Mouse (Mus musculus) urinary bladder, adult 2 months (tissue): Measurements from ENCODE around the gene Vwa3b. TPM values are rescaled to one million over a fixed set of nuclear protein-coding genes. Genes with fewer than 3 reads are reported as not detected.

Experiments used
- DNase-seq: peaks from one replicate; pipeline ENCODE4 v3.0.0; 2022; ENCODE audit warnings: low spot score
- polyA plus RNA-seq: library from polyadenylated mRNA; depleted of rRNA; stranded (reverse); fragments of >200 nt; gene quantifications from 2 replicates; pipeline ENCODE4 v1.2.3, GENCODE M21; 2012

Vwa3b gene
- polyA plus RNA-seq, 1 experiment, result 1.0 TPM

- DNase-seq, result no peak
These were observed 14.7 kb upstream of the Vwa3b start for GRCm38 (mm10) chr1:37011626-37012209.

DNA sequence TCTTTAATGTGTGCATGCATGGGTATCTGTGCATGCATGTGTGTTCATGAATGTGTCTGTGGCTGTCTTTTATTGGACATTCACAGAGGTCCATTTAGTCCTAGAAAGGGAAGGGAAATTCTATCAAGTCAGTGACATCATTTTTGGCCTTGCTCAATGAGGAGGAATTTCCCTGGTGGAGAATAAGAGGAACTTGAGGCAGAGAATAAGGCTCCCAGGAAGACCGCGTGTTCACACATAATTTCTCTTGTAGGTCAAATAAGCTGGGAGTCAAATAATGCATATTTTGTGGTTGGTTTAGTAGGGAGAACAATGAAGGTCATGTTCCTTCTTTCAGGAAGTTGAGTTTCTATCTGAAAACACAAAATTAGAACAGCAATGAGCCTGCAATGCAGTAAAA, 13.4 kb upstream of the Vwa3b start:
- DNase-seq, result no peak

- no peak for DNase-seq
These were observed 12.7 kb upstream of the Vwa3b start for GRCm38 (mm10) chr1:37013687-37014086.

- DNase-seq, result no peak
These were observed 7.4 kb upstream of the Vwa3b start for GRCm38 (mm10) chr1:37019017-37019416.

DNA sequence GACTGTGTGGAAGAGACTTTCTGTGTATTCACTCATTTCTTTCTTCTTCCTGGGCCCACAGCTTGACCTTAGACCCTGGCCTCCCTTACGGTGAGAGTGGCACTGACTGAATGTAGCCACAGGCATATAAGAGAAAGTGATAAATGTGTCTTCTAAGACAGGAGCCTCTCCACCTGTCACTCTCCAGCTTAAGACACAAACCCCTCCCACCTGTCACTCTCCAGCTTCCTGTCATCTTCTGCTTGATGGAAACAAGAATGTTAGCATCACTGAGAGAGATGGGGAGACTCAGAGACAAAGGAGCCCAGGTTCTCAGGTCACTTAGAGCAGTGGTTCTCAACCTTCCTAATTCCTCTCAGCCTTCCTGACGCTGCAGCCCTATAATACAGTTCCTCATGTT, 3.7 kb upstream of the Vwa3b start:
- DNase-seq, result no peak

- no peak for DNase-seq
These were observed 1.7 kb upstream of the Vwa3b start for GRCm38 (mm10) chr1:37024736-37025135.

- no peak for DNase-seq
These were observed 1.0 kb upstream of the Vwa3b start for GRCm38 (mm10) chr1:37025376-37025775.

GRCm38 (mm10) chr1:37026866-37027265, 470 bp downstream of the Vwa3b start:
- no peak for DNase-seq

GRCm38 (mm10) chr1:37028439-37029153, 2.2 kb downstream of the Vwa3b start:
- DNase-seq, result no peak

DNA sequence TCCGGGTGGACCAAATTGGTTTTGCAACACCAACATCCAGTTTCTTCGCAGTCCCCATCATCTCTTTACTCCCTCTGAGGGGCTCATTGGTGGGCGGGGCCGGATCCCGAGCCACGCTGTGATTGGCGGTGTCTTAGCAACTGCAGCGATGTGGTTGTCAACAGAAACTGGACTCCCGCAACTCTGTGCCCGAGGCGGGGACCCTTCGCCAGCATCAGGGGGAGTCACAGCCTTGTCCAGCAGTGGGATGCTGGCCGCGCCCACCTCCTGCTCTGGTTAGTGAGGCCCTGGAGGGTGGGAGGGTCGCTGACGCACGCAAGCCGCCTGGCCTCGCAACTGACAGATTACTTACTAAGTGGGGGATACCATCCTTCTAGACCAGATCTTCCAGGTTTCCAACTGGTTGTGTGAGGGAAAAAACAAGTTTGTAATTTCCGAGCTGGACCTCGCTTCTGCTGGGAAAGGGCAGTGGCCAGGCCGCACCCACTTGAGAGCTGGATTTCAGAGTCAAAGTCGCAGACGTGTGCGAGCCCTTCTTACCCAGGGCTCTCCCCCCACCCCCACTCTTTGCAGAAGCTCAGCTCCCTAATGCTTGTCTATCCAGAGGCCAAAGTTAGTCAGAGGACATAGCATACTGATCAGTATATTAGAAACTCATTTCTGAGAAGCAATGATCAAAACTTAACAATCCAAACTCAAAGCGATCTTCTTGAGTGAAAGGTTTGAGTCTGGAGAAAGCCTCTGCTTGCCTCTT, 2.9 kb downstream of the Vwa3b start:
- DNase-seq, result peak; percentile 40

- no peak for DNase-seq
These were observed 3.5 kb downstream of the Vwa3b start for GRCm38 (mm10) chr1:37029942-37030341.

DNA sequence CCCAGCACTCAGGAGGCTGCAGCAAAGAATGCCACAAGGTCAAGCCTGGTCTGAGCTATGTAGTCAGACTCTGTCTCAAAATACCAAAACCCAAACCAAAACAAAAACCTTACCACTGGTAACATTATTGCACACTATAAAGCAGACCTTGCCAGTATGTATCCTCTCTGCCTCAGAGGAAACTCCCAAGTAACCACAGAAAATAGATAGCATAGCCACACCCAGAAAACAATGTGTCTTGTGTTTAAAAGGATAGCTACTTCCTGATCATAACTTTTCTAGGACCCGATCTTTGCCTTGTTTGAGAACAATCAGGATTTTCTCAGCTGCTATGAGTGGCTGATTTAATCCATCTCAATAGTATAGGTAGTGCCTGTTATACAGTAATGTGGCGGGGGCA, 4.3 kb downstream of the Vwa3b start:
- no peak for DNase-seq

- no peak for DNase-seq
These were observed 9.5 kb downstream of the Vwa3b start for GRCm38 (mm10) chr1:37035879-37036278.

DNA sequence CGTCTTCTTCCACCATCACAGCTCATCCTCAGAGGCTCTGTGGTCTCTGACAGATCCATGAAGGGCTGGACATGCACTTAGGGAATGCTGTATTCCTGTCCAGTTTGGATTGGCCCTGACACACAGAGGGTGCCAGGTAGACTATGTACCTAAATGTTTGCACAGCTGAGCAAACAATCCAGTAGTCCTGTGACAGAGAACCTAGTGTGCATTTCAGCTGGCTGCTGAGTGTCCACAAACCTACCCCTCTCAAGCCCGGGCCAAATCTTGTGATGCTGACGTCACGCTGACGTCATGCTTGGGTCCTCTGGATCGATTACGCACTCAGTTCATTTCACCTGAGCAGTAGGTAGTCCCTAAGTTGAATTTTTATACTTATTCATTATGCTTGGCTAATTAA, 14.7 kb downstream of the Vwa3b start:
- DNase-seq, result no peak

GRCm38 (mm10) chr1:37041856-37042255, 15.5 kb downstream of the Vwa3b start:
- DNase-seq, result no peak

DNA sequence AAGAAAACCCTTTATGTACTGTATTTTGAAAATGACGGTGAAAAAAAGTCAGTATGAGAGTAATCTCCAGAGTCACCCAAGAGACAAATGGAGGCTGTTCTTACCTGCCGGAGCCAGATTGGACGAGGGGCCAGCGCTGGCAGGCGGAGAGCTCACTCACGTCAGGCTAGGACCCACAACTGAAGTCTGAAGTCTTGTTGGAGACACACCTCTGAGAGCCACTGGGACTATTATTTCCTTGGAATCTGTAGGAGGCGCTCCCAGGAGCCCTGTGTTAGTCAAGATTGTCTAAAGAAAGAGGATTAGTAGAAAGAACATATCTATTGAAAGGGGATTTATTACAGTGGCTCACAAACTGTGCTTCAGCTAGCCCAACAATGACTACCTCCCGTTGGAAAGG, 16.4 kb downstream of the Vwa3b start:
- no peak for DNase-seq

DNA sequence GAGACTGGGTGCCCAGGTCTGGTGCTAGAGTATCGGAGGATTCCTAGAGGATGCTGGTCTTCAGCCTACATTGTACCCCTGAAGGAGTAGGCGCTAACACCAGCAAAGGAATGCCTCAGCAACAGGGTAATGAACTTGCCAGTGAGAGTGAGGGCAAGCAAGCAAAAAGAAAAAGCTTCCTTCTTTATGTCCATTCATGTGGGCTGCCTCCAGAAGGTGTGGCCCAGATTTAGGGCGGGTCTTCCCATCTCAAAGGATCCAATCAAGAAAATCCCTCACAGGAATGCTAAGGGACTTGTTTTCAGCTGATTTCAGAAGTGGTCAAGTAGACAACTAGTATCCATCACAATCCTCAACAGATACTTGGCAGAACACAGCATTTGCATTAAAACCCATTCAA, 16.8 kb downstream of the Vwa3b start:
- DNase-seq, result no peak

GRCm38 (mm10) chr1:37045472-37045871, 19.1 kb downstream of the Vwa3b start:
- no peak for DNase-seq

- no peak for DNase-seq
These were observed 22.8 kb downstream of the Vwa3b start for GRCm38 (mm10) chr1:37049159-37049558.

DNA sequence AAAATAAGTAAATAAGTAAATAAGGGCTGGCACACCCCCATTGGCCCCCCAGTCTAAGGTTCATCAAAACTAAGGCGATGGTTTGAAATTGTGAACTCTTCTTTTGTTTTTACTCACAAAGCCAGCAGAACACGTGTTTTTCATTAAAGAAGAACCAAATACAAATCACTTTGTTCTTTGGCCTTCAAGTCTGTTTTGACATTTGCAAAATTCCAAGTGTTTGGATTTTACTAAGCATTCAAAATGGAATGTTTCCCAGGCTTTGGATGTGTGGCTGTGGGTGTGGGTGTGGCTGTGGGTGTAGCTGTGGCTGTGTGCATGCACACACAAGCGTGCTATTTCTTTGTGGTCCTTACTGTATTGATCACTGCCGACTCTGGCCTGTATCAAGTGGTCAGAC, 27.3 kb downstream of the Vwa3b start:
- no peak for DNase-seq

DNA sequence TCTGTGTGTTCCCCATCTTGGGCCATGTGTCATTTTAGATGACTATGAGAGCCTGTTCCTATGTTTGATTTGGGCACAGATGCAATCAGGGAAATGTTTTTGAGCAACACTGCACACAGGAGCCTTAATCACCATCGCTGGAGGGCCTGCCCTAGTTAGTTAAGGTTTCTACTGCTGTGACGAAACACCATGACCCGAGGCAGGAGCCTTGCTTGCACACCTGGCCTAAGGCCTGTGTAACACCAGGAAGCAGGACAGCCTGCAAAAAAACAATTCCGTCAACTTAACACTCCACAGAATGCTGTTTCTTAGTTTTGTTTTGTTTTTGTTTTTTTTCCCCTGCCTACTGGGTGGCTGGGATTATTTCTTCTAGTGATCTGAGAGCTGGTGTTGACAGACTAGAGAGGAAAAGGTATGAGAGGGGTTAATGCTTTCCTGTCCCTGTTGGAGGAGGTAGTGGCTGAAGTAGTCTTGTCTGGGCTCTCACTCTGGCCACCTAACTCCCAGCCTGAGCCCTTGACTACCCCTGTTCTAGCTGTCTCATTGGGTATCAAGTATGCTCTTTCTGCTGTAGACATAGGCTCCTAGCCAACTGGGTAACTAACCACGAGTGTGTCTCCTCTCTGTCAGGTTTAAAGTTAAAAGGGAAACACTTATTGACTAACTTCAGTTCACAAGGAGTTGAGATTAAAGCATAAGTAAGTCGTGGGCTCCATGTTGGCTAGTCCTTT, 30.6 kb downstream of the Vwa3b start:
- no peak for DNase-seq

- DNase-seq, result no peak
These were observed 34.5 kb downstream of the Vwa3b start for GRCm38 (mm10) chr1:37060856-37061255.
